Mouse (Mus musculus) lung, adult 2 months (tissue): ENCODE measurements around the gene Phf19.

Source experiments
- CTCF ChIP-seq: fragments of 200-500 bp; IDR thresholded peaks from 2 replicates; pipeline ENCODE4 v1.5.1; 2011; ENCODE audit warnings: mild to moderate bottlenecking, low read length, control low read depth; ENCODE audit not compliant: insufficient read depth
- POLR2A ChIP-seq: fragments of 200-500 bp; IDR thresholded peaks from 2 replicates; pipeline ENCODE4 v1.6.1; 2011; ENCODE audit warnings: low read depth, mild to moderate bottlenecking, control low read depth, low read length, borderline replicate concordance; ENCODE audit errors: extremely low read depth

DNA sequence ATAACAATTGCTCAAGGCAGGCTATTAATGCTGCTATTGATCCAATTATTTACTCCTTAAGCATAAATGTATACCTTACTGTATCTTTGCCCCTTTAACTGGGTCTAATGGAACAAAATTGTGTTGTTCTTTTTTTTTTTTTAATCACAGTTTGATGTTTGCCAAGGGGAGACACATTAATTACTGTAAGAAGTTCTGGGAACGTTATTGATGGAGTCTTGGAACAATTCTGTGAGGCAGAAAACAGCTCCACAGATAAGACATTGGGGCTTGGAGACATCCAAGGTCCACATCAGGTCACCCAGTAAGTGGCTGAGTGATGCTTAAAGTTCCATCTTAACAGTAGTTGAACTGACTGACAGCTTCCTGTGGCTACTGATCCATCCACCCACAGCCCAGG is 43.6 kb upstream of the Phf19 start:
- TF ChIP-seq CTCF, result no peak
- no peak for TF ChIP-seq POLR2A
